Mouse (Mus musculus): ENCODE results near the gene Nt5c2.

- TF ChIP-seq POLR2A (IDR thresholded peaks at IDR 0.05; ENCODE audit: borderline replicate concordance, low read depth, low read length) (no peak), CTCF (IDR thresholded peaks at IDR 0.05; ENCODE audit: low read depth, low read length) (no peak)
Observed at GRCm38 (mm10) chr19:47016487-47016886, 1.5 kb upstream of the Nt5c2 start.
